ENCODE assay signal across 17 mouse cellular contexts in genomic region chr9:114502711-114503427, GRCm38 (mm10). TPM values are rescaled to one million over a fixed set of nuclear protein-coding genes. Genes with fewer than 3 reads are reported as not detected.
DNase-seq lines count a peak whose midpoint lies in the region; ATAC-seq and TF ChIP-seq lines count a peak whose summit lies in the region.
"Had no signal": no experiment of that assay in that cellular context is flagged by ENCODE, and none has a peak within 500 bp of the region (broad histone marks: within the 10 kb centered on the region; RNA-seq: fewer than 3 reads in every experiment).

No protein-coding gene starts in this region.

- H3K36me3 ChIP-seq in heart, embryonic 14.5 days (ENCODE audit: control insufficient read depth, insufficient read depth, low read length) = no peaks in the 10 kb centered on the region
- peaks cover 38% of the 10 kb centered on the region for H3K36me3 ChIP-seq in E14TG2a.4 (ENCODE audit: insufficient read depth, low read length)
- H3K36me3 ChIP-seq in liver, embryonic 16.5 days (ENCODE audit: control insufficient read depth, insufficient read depth) = no peaks in the 10 kb centered on the region
- H3K36me3 ChIP-seq: hindbrain, embryonic 13.5 days had no signal

- no peak for TF ChIP-seq CTCF in E14TG2a.4 (conservative IDR thresholded peaks at IDR 0.05; ENCODE audit: low read length)

- no peaks in the 10 kb centered on the region; a peak in 1 of 4 replicates for H3K4me1 ChIP-seq in heart, embryonic 14.5 days (ENCODE audit: control insufficient read depth in 2 of 2, insufficient read depth in 2 of 2, low read length in 2 of 2)
- H3K4me1 ChIP-seq in E14TG2a.4 (replicated peaks; ENCODE audit: low read depth, low read length) = peaks cover 84% of the 10 kb centered on the region
- H3K4me1 ChIP-seq in liver, embryonic 16.5 days (ENCODE audit: control insufficient read depth, low read depth, low read length) = peaks cover 6% of the 10 kb centered on the region
- H3K4me1 ChIP-seq: forebrain, embryonic 13.5 days; hindbrain, embryonic 13.5 days had no signal

- no peak for DNase-seq in heart, postnatal 36 days
- DNase-seq in c-Kit-positive CD71-negative TER-119-negative erythroid progenitor cells, embryonic 14.5 days (ENCODE audit: low read depth) = peak; percentile 32
- DNase-seq in B cell, adult 2 months = no peak
- no peak for DNase-seq in cerebellum, postnatal 4 days (ENCODE audit: low spot score in 2 of 2)
- no peak for DNase-seq in ovary, postnatal 14 days (ENCODE audit: low spot score)
- DNase-seq: heart, adult 11 months; kidney, postnatal 14 days; lung, postnatal 10 days had no signal

- no peak overlapping the region for H3K4me2 ChIP-seq in heart, embryonic 14.5 days (ENCODE audit: low read length)
- H3K4me2 ChIP-seq in liver, embryonic 16.5 days (ENCODE audit: low read depth, low read length) = no peak overlapping the region
- H3K4me2 ChIP-seq: forebrain, embryonic 13.5 days; hindbrain, embryonic 13.5 days had no signal

- no peaks in the 10 kb centered on the region for H3K9me3 ChIP-seq in heart, embryonic 14.5 days (ENCODE audit: control insufficient read depth, low read length)
- no peaks in the 10 kb centered on the region for H3K9me3 ChIP-seq in E14TG2a.4 (ENCODE audit: low read length)
- H3K9me3 ChIP-seq in liver, embryonic 16.5 days (replicated peaks; ENCODE audit: control insufficient read depth, low read length) = no peaks in the 10 kb centered on the region
- H3K9me3 ChIP-seq: forebrain, embryonic 13.5 days; hindbrain, embryonic 13.5 days had no signal

- no peak overlapping the region for H3K4me3 ChIP-seq in heart, embryonic 14.5 days (ENCODE audit: control insufficient read depth in 1 of 2, insufficient read depth in 1 of 2, low read depth in 1 of 2, low read length in 2 of 2)
- peak overlapping the region; percentile 37; the same call in 1 of the 2 replicates for H3K4me3 ChIP-seq in E14TG2a.4 (replicated peaks; ENCODE audit: low read length)
- H3K4me3 ChIP-seq in liver, embryonic 16.5 days (ENCODE audit: low read depth, low read length) = no peak overlapping the region
- H3K4me3 ChIP-seq: forebrain, embryonic 13.5 days; hindbrain, embryonic 13.5 days had no signal

- H3K9ac ChIP-seq in heart, embryonic 14.5 days (ENCODE audit: low read length) = no peak overlapping the region
- H3K9ac ChIP-seq in liver, embryonic 16.5 days (ENCODE audit: low read depth, low read length) = no peak overlapping the region
- H3K9ac ChIP-seq: forebrain, embryonic 13.5 days; hindbrain, embryonic 13.5 days had no signal

- H3K27me3 ChIP-seq in heart, embryonic 14.5 days (ENCODE audit: control insufficient read depth, insufficient read depth, low read length) = 0 out of 2 replicates have a peak, but pooled peaks cover 3% of the 10 kb centered on the region
- H3K27me3 ChIP-seq in E14TG2a.4 (ENCODE audit: insufficient read depth, low read length) = no peaks in the 10 kb centered on the region
- no peaks in the 10 kb centered on the region for H3K27me3 ChIP-seq in liver, embryonic 16.5 days (ENCODE audit: control insufficient read depth, insufficient read depth, low read depth, low read length)
- H3K27me3 ChIP-seq: forebrain, embryonic 13.5 days; hindbrain, embryonic 13.5 days had no signal

- H3K27ac ChIP-seq in heart, embryonic 14.5 days (replicated peaks in 1 of 2; ENCODE audit: control insufficient read depth in 1 of 2, insufficient read depth in 1 of 2, low read depth in 2 of 2, low read length in 2 of 2) = no peak overlapping the region
- no peak overlapping the region for H3K27ac ChIP-seq in liver, embryonic 16.5 days (ENCODE audit: low read length)
- H3K27ac ChIP-seq: forebrain, embryonic 13.5 days; hindbrain, embryonic 13.5 days had no signal

- WGBS in heart, embryonic 14.5 days = 39% methylated on average over 15 of the region's 15 CpGs
- WGBS in liver, embryonic 16.5 days (ENCODE audit: insufficient replicate concordance) = 18% methylated on average over 15 of the region's 15 CpGs

- intact Hi-C loops in heart, postnatal 36 days (cut with DNase I) = no loop called here

- ATAC-seq in heart, embryonic 14.5 days (ENCODE audit: insufficient number of reproducible peaks, insufficient read depth, low FRiP score, low read depth) = peak; percentile 52; the same call in 1 of the 2 replicates
- ATAC-seq in liver, embryonic 16.5 days (ENCODE audit: low read depth) = peak; percentile 37
- ATAC-seq: CD4-positive, CD25-positive, alpha-beta regulatory T cell, adult 4 months; forebrain, embryonic 13.5 days had no signal

RNA-seq across cellular contexts. Expression of gene Ccr4, which starts 1.8 kb away (rescaled TPM):
- polyA plus RNA-seq in heart, embryonic 14.5 days (2014; fragmentation: Nextera tagmentation; extraction: Ambion mirVana) = not detected in 2 replicates
- total RNA-seq in heart, postnatal 36 days (2021) = not detected
- not detected in 2 replicates for polyA plus RNA-seq in liver, embryonic 16.5 days (2015; fragmentation: Nextera tagmentation; extraction: Ambion mirVana)
- total RNA-seq: left cerebral cortex, adult 8-10 months; midbrain, postnatal 0 days had no signal
- polyA plus RNA-seq: forebrain, embryonic 13.5 days; hindbrain, embryonic 13.5 days; midbrain, postnatal 0 days had no signal

RNA-seq across cellular contexts. Expression of gene C130032M10Rik, which starts 12.6 kb away (rescaled TPM):
- polyA plus RNA-seq in heart, embryonic 14.5 days (2014; fragmentation: Nextera tagmentation; extraction: Ambion mirVana) = 0.77 and 2.7 TPM in 2 replicates
- not detected for total RNA-seq in heart, postnatal 36 days (2021)
- not detected in 2 replicates for polyA plus RNA-seq in liver, embryonic 16.5 days (2015; fragmentation: Nextera tagmentation; extraction: Ambion mirVana)
- total RNA-seq: left cerebral cortex, adult 8-10 months; midbrain, postnatal 0 days had no signal
- polyA plus RNA-seq: CD4-positive, CD25-positive, alpha-beta regulatory T cell, adult 4 months; forebrain, embryonic 13.5 days; midbrain, postnatal 0 days; small intestine, adult 2 months had no signal
